Mouse (Mus musculus) myocyte (in vitro differentiated cells): ENCODE results near the gene Fat3.

Source experiments
- CEBPB ChIP-seq: IDR thresholded peaks from 2 replicates; pipeline ENCODE4 v1.6.1; 2011; ENCODE audit warnings: mild to moderate bottlenecking, moderate library complexity; ENCODE audit not compliant: poor library complexity, insufficient read depth, severe bottlenecking
- MYOD1 ChIP-seq, 3 experiments: IDR thresholded peaks; one replicate each; pipeline ENCODE4 v1.6.1; 2011; ENCODE audit warnings: control low read depth in 2 of 3, low read depth in 2 of 3, mild to moderate bottlenecking in 2 of 3, moderate library complexity in 1 of 3; ENCODE audit not compliant: insufficient read length in 2 of 3, control insufficient read depth in 1 of 3
- POLR2A ChIP-seq: IDR thresholded peaks from one replicate; pipeline ENCODE4 v1.6.1; 2011; ENCODE audit warnings: low read depth, mild to moderate bottlenecking, control low read depth, moderate library complexity; ENCODE audit not compliant: insufficient read length
- SRF ChIP-seq: IDR thresholded peaks from one replicate; pipeline ENCODE4 v1.6.1; 2011; ENCODE audit warnings: low read depth; ENCODE audit not compliant: control insufficient read depth, insufficient read length

DNA sequence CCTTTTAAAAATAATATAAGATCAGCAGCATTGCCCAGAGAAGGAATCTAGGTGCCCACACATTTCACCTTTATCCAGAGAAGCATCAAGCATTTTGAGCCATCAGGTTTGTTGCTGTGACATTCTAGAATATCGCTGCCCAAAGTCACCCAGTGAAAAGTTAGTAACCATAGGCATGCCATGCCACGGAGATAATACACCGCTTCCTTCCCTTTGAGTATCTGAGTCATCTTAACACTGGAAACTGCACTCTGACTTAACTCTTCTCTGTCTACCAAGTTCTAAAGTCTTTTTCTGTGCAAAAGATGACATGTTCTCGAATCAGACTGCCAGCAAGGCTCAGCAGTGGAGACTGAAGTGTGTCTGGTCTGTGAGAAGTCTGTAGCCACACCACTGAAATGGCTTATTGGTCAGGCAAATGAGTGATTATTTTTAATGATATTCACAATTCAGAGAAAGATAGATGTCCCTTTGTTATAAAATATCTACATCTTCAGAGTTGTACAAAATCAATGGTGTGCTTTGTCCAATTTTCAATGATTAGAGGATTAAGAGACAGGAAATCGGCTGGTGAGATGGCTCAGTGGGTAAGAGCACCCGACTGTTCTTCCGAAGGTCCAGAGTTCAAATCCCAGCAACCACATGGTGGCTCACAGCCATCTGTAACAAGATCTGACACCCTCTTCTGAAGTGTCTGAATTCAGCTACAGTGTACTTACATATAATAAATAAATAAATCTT, 560.0 kb downstream of the Fat3 start:
- TF ChIP-seq POLR2A (no peak), MYOD1 (IDR thresholded peaks at IDR 0.05; ENCODE audit: control insufficient read depth in 1 of 3, insufficient read length in 2 of 3, low read depth in 2 of 3) (no peak), SRF (no peak), CEBPB (no peak)
